15 mouse cellular contexts compared by ENCODE assay signal in genomic region chr11:18531264-18532110, GRCm38 (mm10).
DNase-seq lines count a peak whose midpoint lies in the region; ATAC-seq and TF ChIP-seq lines count a peak whose summit lies in the region.
"Had no signal": no experiment of that assay in that cellular context is flagged by ENCODE, and none has a peak within 500 bp of the region (broad histone marks: within the 10 kb centered on the region; RNA-seq: fewer than 3 reads in every experiment).

No protein-coding gene starts in this region.

- no peak for TF ChIP-seq POLR2A in CH12.LX (IDR thresholded peaks at IDR 0.05; ENCODE audit: low read depth, low read length)

- no peaks in the 10 kb centered on the region for H3K4me1 ChIP-seq in kidney, postnatal 0 days (replicated peaks; ENCODE audit: insufficient read depth, low read length)
- peaks cover 0 to 3% of the 10 kb centered on the region in 2 experiments; a peak in 1 of 4 replicates for H3K4me1 ChIP-seq in CH12.LX (ENCODE audit: control insufficient read depth in 1 of 2, insufficient read depth in 2 of 2)
- H3K4me1 ChIP-seq in midbrain, embryonic 13.5 days (replicated peaks), result no peaks in the 10 kb centered on the region
- H3K4me1 ChIP-seq: hindbrain, embryonic 10.5 days; liver, embryonic 13.5 days had no signal

- H3K4me3 ChIP-seq in gastrocnemius, adult 2 months, result no peak overlapping the region
- no peak overlapping the region for H3K4me3 ChIP-seq in kidney, postnatal 0 days (replicated peaks; ENCODE audit: low read depth, low read length)
- no peak overlapping the region for H3K4me3 ChIP-seq in CH12.LX (replicated peaks in 1 of 3; ENCODE audit: low read depth in 2 of 3, low read length in 2 of 3, poor library complexity in 1 of 3)
- no peak overlapping the region for H3K4me3 ChIP-seq in midbrain, embryonic 13.5 days (replicated peaks)
- H3K4me3 ChIP-seq: hindbrain, embryonic 10.5 days; liver, embryonic 13.5 days had no signal

- H3K27ac ChIP-seq in gastrocnemius, adult 2 months, result no peak overlapping the region
- no peak overlapping the region for H3K27ac ChIP-seq in kidney, postnatal 0 days
- no peak overlapping the region for H3K27ac ChIP-seq in CH12.LX (ENCODE audit: insufficient read depth, low read depth)
- H3K27ac ChIP-seq in midbrain, embryonic 13.5 days, result no peak overlapping the region
- H3K27ac ChIP-seq: hindbrain, embryonic 10.5 days; liver, embryonic 13.5 days had no signal

- peak; percentile 9 for TF ChIP-seq RAD21 in CH12.LX (IDR thresholded peaks at IDR 0.05; ENCODE audit: low read depth, low read length)

- dilution Hi-C loops in CH12.LX (cut with MboI; ENCODE audit: extremely low pct_ligation_motif_present, extremely low pct_unique_long_range_greater_than_20kb, low sequenced_read_pairs), result no loop called here

- no peak overlapping the region for H3K4me2 ChIP-seq in kidney, postnatal 0 days (ENCODE audit: low read length)
- no peak overlapping the region for H3K4me2 ChIP-seq in CH12.LX (ENCODE audit: insufficient read depth, low read depth, poor library complexity, severe bottlenecking)
- no peak overlapping the region for H3K4me2 ChIP-seq in midbrain, embryonic 13.5 days (replicated peaks)
- H3K4me2 ChIP-seq: liver, embryonic 13.5 days had no signal

- WGBS in kidney, postnatal 0 days, result 25% methylated on average over 2 of the region's 2 CpGs
- WGBS in midbrain, embryonic 13.5 days, result 68% methylated on average over 2 of the region's 2 CpGs

- H3K9me3 ChIP-seq in kidney, postnatal 0 days (replicated peaks; ENCODE audit: low read length), result no peaks in the 10 kb centered on the region
- H3K9me3 ChIP-seq in CH12.LX (replicated peaks; ENCODE audit: low read length), result no peaks in the 10 kb centered on the region
- no peaks in the 10 kb centered on the region for H3K9me3 ChIP-seq in midbrain, embryonic 13.5 days
- H3K9me3 ChIP-seq: hindbrain, embryonic 10.5 days; liver, embryonic 13.5 days had no signal

- H3K36me3 ChIP-seq in kidney, postnatal 0 days (ENCODE audit: insufficient read depth, low read length), result no peaks in the 10 kb centered on the region
- no peaks in the 10 kb centered on the region for H3K36me3 ChIP-seq in CH12.LX (replicated peaks in 1 of 2; ENCODE audit: control insufficient read depth in 1 of 2, insufficient read depth in 1 of 2, low read length in 1 of 2)
- H3K36me3 ChIP-seq in midbrain, embryonic 13.5 days, result no peaks in the 10 kb centered on the region
- H3K36me3 ChIP-seq: hindbrain, embryonic 10.5 days; liver, embryonic 13.5 days had no signal

- intact Hi-C loops in gastrocnemius, adult 2 months (cut with DNase I), result no loop called here
- intact Hi-C loops in heart, postnatal 14 days (cut with DNase I), result no loop called here

- H3K79me2 ChIP-seq in CH12.LX (replicated peaks; ENCODE audit: control insufficient read depth, extremely low read depth, insufficient read depth, poor library complexity, severe bottlenecking), result no peaks in the 10 kb centered on the region

- in situ Hi-C loops in CH12.LX (cut with MboI; ENCODE audit: low pct_ligation_motif_present, low pct_unique_long_range_greater_than_20kb, low sequenced_read_pairs), result no loop called here

- no peak for TF ChIP-seq EP300 in CH12.LX (IDR thresholded peaks at IDR 0.05; ENCODE audit: low read length)

- no peak overlapping the region for H3K9ac ChIP-seq in kidney, postnatal 0 days (ENCODE audit: low read depth, low read length)
- H3K9ac ChIP-seq in CH12.LX (ENCODE audit: insufficient read depth, low read depth), result no peak overlapping the region
- H3K9ac ChIP-seq in midbrain, embryonic 13.5 days (replicated peaks), result no peak overlapping the region
- H3K9ac ChIP-seq: liver, embryonic 13.5 days had no signal

- peak; percentile 21 for DNase-seq in gastrocnemius, adult 2 months
- DNase-seq in gastrocnemius, adult 8-10 months (ENCODE audit: low spot score in 2 of 2), result no peak
- DNase-seq in kidney, postnatal 0 days (ENCODE audit: low spot score), result peak; percentile 85
- no peak for DNase-seq in kidney, postnatal 36 days
- DNase-seq in CH12.LX (ENCODE audit: extremely low read depth), result no peak
- peak; percentile 21 to 38 for DNase-seq in heart, postnatal 14 days
- no peak for DNase-seq in thymus, postnatal 14 days
- DNase-seq: liver, embryonic 13.5 days; lung, postnatal 14 days; midbrain, embryonic 14.5 days; thymus, adult 2 months had no signal

- no peak for TF ChIP-seq CTCF in gastrocnemius, adult 2 months (IDR thresholded peaks at IDR 0.05)
- peak; percentile 48; the same call in 1 of the 2 replicates for TF ChIP-seq CTCF in kidney, postnatal 0 days (IDR thresholded peaks at IDR 0.05; ENCODE audit: low read depth)
- peak in 1 of 2 experiments; percentile 25; a peak in 2 of 4 replicates for TF ChIP-seq CTCF in CH12.LX (conservative IDR thresholded peaks at IDR 0.05 in 1 of 2, IDR thresholded peaks at IDR 0.05 in 1 of 2; ENCODE audit: low read depth in 2 of 2, low read length in 2 of 2)

- no peaks in the 10 kb centered on the region for H3K27me3 ChIP-seq in kidney, postnatal 0 days (ENCODE audit: insufficient read depth, low read length)
- H3K27me3 ChIP-seq in CH12.LX (replicated peaks), result no peaks in the 10 kb centered on the region
- H3K27me3 ChIP-seq in midbrain, embryonic 13.5 days, result no peaks in the 10 kb centered on the region
- H3K27me3 ChIP-seq: liver, embryonic 13.5 days had no signal

- no peak for ATAC-seq in kidney, postnatal 0 days (replicated peaks; ENCODE audit: low FRiP score, low read depth)
- ATAC-seq in midbrain, embryonic 13.5 days, result no peak
- ATAC-seq: CD4-positive, CD25-positive, alpha-beta regulatory T cell, adult 4 months; forebrain, embryonic 14.5 days had no signal

TF ChIP-seq in CH12.LX, 34 proteins besides CTCF, POLR2A, EP300 and RAD21:
- TF ChIP-seq SMC3 (IDR thresholded peaks at IDR 0.05; ENCODE audit: low read depth, low read length), result 0 out of 2 replicates have a peak, but pooled peaks have one; percentile 4
- no peak for TF ChIP-seq GABPA (IDR thresholded peaks at IDR 0.05; ENCODE audit: insufficient replicate concordance, low read depth, low read length)

Comparison
In these comparisons a context has a peak if more than half of its experiments do, and no peak if none do; other contexts are left out.
1. DNase-seq: peak in gastrocnemius, adult 2 months (single experiment), kidney, postnatal 0 days (single experiment) and heart, postnatal 14 days (2 of 2); none in gastrocnemius, adult 8-10 months (0 of 2), kidney, postnatal 36 days (0 of 2), CH12.LX (single experiment) and thymus, postnatal 14 days (single experiment).